Mouse (Mus musculus) brain, adult 2 months (tissue): ENCODE data around the gene Dnttip2.
A peak's percentile ranks its signal among the peaks of the same experiment; 100 is the strongest.
"Not testable (repeated sequence)": the region's sequence is repeated elsewhere in the genome, so short reads cannot be mapped to it uniquely, and the experiment has no call there.

Experiments
- DNase-seq: peaks from one replicate; pipeline ENCODE4 v3.0.0; 2011; ENCODE audit warnings: low read depth, low spot score

Gene Dnttip2

DNA sequence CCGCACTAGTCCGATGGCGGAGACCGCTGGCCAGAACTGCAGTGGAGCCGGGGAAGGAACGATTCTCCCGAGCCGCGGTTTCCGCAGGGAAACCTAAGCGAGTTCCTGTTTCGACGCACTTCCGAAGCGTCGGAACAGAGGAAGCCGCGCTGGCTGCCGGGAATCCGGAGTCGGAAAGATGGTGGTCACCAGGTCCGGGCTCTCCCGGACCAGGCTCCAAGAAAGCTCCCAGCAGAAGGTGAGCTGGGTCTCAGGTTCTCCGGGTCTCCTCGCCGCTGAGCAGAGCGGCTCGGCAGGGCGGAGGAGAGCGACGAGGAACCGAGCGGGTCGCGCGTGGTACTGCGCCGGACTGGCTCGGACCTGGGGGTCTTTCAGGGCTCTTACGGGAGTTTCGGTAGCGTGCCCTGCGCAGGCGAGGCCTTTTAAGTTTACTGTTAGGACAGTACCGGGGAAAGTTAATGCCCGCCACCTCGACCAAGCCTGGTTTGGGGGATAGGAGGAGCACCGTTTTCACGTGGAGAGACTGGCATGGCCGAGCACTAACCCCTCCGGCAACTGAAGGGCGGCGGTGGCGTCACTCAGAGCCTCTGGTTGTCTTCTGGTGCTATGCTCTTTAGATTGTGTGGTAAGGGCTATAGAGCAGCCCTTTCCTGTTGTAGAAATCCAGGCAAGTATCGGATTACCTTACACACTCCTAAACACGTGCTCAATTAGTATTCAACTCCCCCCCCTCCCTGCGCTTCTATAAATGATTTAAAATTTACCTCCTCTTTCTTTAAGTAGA lies at the start of gene Dnttip2:
Gene Dnttip2 (plus strand): TSS at position 148 of the 784 bp plus-strand sequence.
- DNase-seq, result peak; percentile 99

- not testable (repeated sequence) for DNase-seq
Measured at GRCm38 (mm10) chr3:122226972-122227371, 47.2 kb upstream of the Dnttip2 start.

- no peak for DNase-seq
Measured at GRCm38 (mm10) chr3:122235772-122236171, 38.4 kb upstream of the Dnttip2 start.

DNA sequence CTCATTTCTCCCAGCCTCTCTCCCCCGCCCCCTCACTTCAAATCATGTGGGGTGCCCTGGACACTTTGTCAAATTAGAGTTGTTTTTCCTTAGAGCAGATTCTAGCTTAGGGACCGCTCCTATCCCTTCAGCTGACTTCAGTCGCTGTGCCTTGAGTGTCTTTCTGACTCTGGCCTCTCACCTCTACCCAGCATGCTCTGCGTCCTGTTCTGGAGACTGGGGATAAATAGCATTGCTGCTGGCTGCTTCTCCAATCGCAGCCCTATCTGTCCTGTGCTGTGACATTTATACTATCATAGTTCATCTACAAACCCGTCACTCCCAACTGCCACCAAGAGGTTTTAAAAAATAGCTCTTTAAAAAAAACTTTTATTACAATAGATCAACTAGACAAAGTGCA lies 31.3 kb upstream of the Dnttip2 start:
- no peak for DNase-seq

DNA sequence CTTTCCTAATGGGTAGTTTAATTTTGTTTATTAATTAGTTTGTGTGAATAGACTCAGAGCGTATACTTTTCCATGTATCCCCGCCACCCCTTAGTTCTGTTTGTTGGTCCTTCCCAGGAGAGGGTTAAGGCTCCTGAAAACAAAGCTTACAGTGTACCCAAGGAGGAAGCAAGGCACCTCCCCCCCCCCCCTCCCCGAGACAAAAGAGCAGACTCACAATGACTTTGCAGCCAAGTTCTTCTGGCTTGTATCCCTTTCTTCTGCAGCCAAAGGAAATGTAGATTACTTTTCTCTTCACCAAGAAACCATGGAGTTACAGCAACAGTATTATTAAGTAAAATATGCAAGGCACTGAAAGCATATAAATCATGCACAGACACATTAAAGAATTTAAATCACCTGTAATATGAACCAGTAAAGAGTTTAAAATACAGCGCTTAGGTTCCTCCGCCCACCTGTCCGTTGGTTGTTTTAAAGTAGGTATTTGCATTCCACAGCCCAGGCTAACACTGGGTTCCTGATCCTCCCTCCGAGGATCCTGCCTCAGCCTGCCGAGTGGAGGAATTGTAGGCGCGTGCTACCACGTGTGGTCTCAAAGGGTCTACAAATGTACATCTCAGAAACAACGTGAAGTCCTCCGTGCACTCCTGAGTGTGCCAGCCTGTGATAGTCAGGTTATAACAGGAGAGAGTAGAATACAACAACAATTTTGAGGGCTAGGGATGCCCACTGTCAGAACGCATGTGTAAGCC lies 30.6 kb upstream of the Dnttip2 start:
- DNase-seq, result no peak

GRCm38 (mm10) chr3:122244759-122245158 lies 29.4 kb upstream of the Dnttip2 start:
- no peak for DNase-seq

DNA sequence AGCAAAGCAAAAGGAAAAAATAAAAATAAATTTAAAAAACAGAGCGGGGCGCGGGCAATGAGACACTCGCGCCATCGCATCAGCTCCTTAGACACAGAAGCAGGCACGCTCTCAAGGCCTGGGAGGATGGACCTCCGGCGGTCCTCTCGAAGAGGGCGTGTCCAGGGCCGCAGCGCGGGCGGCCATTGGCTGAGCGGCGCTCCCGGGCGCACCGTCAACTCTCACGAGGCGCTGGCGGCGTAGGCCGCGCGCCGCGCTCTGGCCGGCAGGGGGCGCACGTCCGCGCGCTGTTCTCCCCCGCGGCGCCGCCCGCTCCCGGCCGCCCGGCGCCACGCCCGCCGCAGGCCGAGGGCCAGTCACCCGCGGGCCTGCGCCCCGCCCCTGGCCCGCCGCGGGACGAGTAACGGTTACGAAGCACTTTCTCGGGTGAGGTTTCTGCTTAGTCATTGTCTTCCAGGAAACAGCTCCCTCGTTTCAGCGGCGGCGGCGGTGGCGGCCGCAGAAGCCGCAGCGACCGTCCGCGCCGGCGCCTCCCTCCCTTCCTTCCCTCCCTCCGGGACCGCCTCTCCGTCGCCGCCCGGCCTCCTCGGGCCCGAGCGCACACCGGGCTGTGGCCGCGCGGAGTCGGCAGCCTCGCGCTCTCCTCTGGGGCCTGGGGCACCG lies 28.8 kb upstream of the Dnttip2 start, which contains the start of gene Gclm:
Gene Gclm (plus strand): TSS at position 343 of the 663 bp plus-strand sequence.
- DNase-seq, result peak; percentile 98

DNA sequence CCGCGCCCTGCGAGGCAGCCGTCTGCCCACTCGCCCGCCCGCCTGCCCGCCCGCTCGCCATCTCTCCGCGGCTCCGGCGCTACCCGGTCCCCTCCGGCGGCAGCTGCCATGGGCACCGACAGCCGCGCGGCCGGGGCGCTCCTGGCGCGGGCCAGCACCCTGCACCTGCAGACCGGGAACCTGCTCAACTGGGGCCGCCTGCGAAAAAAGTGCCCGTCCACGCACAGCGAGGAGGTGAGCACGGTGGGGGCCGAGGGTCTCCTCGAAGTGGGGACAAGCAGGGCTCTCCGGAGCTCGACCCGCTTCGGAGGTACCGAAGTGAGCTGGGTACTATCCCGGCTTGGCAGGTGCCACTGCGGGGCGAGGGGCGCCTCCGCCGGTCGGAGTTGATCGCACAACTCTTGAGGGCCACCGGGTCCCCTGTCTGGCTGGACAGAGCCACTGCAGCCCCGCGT lies 28.3 kb upstream of the Dnttip2 start:
- DNase-seq, result peak; percentile 53

- no peak for DNase-seq
Measured at GRCm38 (mm10) chr3:122246406-122246805, 27.8 kb upstream of the Dnttip2 start.

- peak; percentile 65 for DNase-seq
Measured at GRCm38 (mm10) chr3:122246986-122247767, 27.0 kb upstream of the Dnttip2 start.

DNA sequence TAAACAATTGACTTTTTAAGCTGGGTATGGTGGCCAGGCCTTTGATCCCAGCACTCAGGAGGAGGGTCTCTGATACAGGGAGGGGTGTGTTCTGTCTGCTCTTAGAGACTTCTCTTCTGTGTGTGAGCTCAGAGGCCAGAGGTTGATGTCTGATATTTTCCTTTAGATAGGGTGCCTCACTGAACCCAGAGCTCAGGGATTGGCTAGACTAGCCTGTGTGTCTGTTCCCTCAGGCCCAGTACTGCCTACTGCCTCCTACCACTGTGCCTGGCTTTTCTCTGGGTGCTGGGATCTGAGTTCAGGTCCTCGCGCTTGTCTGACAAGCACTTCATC lies 26.5 kb upstream of the Dnttip2 start:
- no peak for DNase-seq

DNA sequence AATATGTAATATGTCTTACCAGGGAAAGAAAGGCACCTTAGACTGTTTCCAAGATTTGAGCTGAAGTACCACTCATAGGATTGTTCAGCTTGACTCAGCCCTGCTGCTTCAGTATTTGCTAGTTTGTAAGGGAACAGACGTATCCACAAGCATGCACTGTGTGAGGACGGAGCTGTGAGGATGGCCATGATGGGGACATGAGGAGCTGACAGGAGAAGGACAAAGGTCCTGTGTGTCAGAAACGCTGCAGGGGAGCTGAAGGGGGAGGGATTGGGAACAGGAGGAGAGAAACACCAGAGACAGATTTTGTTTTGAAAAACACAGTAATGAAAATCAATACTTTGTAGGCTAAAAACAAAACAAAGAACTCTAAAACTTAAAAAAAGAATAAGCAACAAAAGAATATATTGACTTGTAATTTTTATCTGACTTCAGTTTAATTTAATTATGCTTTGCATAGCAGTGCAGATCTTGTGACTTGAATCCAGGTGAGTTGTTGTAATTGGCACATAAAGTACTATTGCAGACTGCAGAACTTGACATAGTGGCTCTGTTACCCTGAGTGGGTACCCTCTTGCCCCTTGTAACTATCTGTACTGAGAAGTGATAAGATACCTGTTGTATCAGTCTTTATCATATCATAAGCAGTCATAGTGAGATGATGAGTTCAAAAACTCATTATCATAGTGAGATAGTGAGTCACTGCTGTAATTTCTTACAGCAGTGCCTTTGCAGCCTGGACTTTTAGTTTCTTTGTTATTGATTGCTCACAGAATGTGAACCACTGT lies 21.5 kb upstream of the Dnttip2 start:
- peak; percentile 22 for DNase-seq

GRCm38 (mm10) chr3:122254050-122254449 lies 20.1 kb upstream of the Dnttip2 start:
- not testable (repeated sequence) for DNase-seq

DNA sequence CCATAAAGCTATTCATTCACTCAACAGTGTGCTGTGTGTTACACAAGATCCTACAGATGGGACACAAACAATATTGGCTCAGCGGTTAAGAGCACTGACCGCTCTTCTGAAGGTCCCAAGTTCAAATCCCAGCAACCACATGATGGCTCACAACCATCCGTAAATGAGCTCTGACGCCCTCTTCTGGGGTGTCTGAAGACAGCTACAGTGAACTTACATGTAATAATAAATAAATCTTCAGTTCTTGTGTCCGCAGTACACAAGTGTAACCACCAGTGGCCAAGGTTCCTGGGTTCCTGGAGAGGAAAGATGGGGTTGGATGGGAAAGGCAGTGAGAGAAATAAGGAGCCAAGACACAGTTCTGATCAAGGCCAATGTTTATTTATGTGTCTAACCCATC lies 4.2 kb upstream of the Dnttip2 start:
- DNase-seq, result no peak

DNA sequence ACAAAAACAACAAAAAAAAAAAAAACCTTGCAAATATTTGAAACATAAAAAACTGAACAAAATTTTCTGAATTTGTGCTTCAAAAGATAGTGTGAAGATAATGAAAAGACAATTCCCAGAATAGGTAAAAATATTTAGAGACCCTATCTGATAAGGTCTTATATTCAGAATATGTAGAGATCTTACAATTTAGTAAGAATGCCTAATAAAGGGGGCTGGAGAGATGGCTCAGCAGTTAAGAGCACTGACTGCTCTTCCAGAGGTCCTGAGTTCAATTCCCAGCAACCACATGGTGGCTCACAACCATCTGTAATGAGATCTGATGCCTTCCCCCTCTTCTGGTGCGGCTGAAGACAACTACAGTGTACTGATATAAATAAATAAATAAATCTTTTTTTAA lies 1.6 kb upstream of the Dnttip2 start:
- not testable (repeated sequence) for DNase-seq

- DNase-seq, result no peak
Measured at GRCm38 (mm10) chr3:122273407-122274240, 564 bp upstream of the Dnttip2 start.

GRCm38 (mm10) chr3:122275111-122275510 lies 923 bp downstream of the Dnttip2 start:
- DNase-seq, result no peak

GRCm38 (mm10) chr3:122287195-122287594 lies 13.0 kb downstream of the Dnttip2 start:
- DNase-seq, result no peak

- no peak for DNase-seq
Measured at GRCm38 (mm10) chr3:122288613-122289195, 14.5 kb downstream of the Dnttip2 start.
